Mouse (Mus musculus) limb, embryonic 14.5 days (tissue): ENCODE results near the gene Sdr42e1. TPM values are rescaled to one million over a fixed set of nuclear protein-coding genes. Genes with fewer than 3 reads are reported as not detected.
A peak's percentile ranks its signal among the peaks of the same experiment; 100 is the strongest.

Source experiments
- ATAC-seq: fragments of 200-750 bp; cut with Nextera tagmentation; 2 replicates; pipeline ENCODE4 v1.8.0; 2017; ENCODE audit warnings: low read depth, moderate number of reproducible peaks, moderate TSS enrichment; ENCODE audit not compliant: low FRiP score
- DNase-seq: peaks from one replicate; pipeline ENCODE4 v3.0.0-alpha.2; 2015; ENCODE audit warnings: low spot score
- H3K27ac ChIP-seq: fragments of 300-500 bp; sonication (generic); replicated peaks from 2 replicates; pipeline ENCODE4 v1.5.1; 2014; ENCODE audit warnings: low read depth, mild to moderate bottlenecking, low read length, moderate library complexity, mixed read lengths
- H3K27me3 ChIP-seq: fragments of 300-500 bp; sonication (generic); 2 replicates; pipeline ENCODE4 v1.6.1; 2014; ENCODE audit warnings: low read length, mixed read lengths; ENCODE audit not compliant: control insufficient read depth, insufficient read depth
- H3K36me3 ChIP-seq: fragments of 300-500 bp; sonication (generic); 2 replicates; pipeline ENCODE4 v1.6.1; 2014; ENCODE audit warnings: mild to moderate bottlenecking, low read length, moderate library complexity, mixed read lengths; ENCODE audit not compliant: control insufficient read depth, insufficient read depth
- H3K4me1 ChIP-seq: fragments of 300-500 bp; sonication (generic); 2 replicates; pipeline ENCODE4 v1.6.1; 2014; ENCODE audit warnings: antibody characterized with exemption, low read length, mixed read lengths; ENCODE audit not compliant: control insufficient read depth, insufficient read depth
- H3K4me2 ChIP-seq: fragments of 300-500 bp; sonication (generic); replicated peaks from 2 replicates; pipeline ENCODE4 v1.6.1; 2014; ENCODE audit warnings: low read depth, mild to moderate bottlenecking, low read length, moderate library complexity; ENCODE audit not compliant: severe bottlenecking
- H3K4me3 ChIP-seq: fragments of 300-500 bp; sonication (generic); replicated peaks from 2 replicates; pipeline ENCODE4 v1.5.1; 2014; ENCODE audit warnings: low read length
- H3K9ac ChIP-seq: fragments of 300-500 bp; sonication (generic); 2 replicates; pipeline ENCODE4 v1.6.1; 2014; ENCODE audit warnings: mild to moderate bottlenecking, low read depth, low read length, moderate library complexity; ENCODE audit not compliant: severe bottlenecking
- H3K9me3 ChIP-seq: fragments of 300-500 bp; sonication (generic); 2 replicates; pipeline ENCODE4 v1.6.1; 2016; ENCODE audit warnings: low read length; ENCODE audit not compliant: control insufficient read depth
- POLR2A ChIP-seq: fragments of 200-500 bp; IDR thresholded peaks from 2 replicates; pipeline ENCODE4 v1.8.0; 2012; ENCODE audit warnings: inconsistent platforms, mild to moderate bottlenecking, moderate library complexity, borderline replicate concordance; ENCODE audit not compliant: insufficient read depth, insufficient read length; ENCODE audit errors: extremely low read depth
- WGBS: fragments of 180-500 bp; shearing (Covaris S2); extraction: QIAGEN DNeasy Blood & Tissue Kit; methylation state at CpG from one replicate; pipeline ENCODE4 v1.1.7; 2014; 5-methylcytosine and 5-hydroxymethylcytosine counted together
- polyA plus RNA-seq, 2 experiments: library from polyadenylated mRNA; depleted of rRNA in 1 of 2; stranded (reverse) in 1 of 2; unstranded in 1 of 2; fragments of >200 nt; fragmentation: Nextera tagmentation in 1 of 2; extraction: Ambion mirVana in 1 of 2; gene quantifications; 2 replicates each; pipeline versions ENCODE4 v1.2.1 to v1.2.3; 2012 to 2014

The Sdr42e1 gene
- polyA plus RNA-seq, 2 experiments: 6.4 to 7.8 TPM

DNA sequence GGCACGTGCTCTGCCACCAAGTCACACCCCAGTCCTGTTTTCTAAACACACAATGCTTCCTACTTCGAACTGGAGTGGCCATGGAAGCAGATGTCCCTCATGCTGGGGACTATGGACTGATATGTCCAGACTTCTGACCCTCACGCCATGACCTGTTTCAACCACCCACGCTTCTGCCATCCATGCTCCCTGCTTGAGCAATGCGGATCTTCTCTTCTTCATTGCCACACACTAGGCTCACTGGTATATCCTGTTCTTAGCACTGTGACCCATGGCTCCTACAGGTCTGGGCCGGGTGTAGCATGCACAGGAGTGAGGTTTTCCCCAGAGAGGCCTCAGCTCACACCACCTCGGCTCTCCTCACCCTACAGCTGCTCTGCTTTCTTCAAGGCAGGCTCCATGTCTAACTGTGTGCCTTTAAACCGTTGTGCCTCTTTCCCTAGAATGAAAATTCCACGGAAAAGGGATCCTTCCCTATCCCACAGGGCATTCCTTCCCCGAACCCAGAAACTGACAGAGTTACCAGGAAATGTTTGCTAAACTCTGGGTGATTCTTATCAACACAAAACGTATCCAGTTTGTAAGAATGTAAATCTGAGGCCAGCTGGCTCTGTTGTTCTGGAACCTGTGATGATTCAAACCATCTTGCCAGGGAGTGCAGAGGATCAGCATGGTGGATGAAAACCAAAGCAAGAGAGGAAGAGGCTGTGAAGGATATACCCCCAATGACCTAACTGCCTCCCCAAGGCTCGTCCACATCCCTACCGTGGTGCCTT, 6.0 kb downstream of the Sdr42e1 start:
- ATAC-seq: no peak
- Histone ChIP-seq H3K4me2 (no peak overlapping the region), H3K4me3 (no peak overlapping the region), H3K9ac (no peak overlapping the region), H3K27ac (no peak overlapping the region), H3K4me1 (no peaks in the 10 kb centered on the region), H3K36me3 (no peaks in the 10 kb centered on the region), H3K9me3 (no peaks in the 10 kb centered on the region), H3K27me3 (no peaks in the 10 kb centered on the region)
- DNase-seq: no peak
- 80% methylated on average over 13 of the region's 13 CpGs for WGBS
- TF ChIP-seq POLR2A: no peak

DNA sequence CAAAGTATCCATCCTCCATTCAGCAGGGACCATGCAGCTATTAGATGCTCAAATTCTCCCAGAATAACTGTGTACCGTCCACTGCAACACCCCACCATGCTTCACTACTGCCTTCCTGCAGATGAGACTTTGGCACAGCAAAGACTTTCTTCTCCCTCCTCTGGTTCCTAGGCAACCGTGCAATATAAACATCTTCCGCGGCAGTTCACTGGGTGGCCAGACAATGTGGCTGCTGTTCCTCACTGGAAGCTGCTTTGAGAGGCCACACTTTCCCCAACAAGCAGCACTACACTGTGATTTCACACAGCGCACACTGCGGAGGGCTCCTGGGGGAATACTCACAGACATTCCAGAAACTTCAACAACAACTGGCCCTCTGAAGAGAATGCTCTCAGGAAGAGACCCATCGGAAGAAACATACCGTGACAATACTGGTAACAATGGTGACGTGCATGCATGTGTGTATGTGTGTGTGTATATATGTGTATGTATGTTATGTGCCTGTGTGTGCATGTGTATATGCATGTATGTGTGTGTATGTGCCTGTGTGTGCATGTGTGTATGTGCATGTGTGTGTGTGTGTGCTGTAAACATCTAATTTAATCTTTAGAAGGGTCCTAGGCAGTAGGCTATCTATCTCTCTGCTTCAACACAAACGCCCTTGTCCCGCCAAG, 13.0 kb downstream of the Sdr42e1 start:
- DNase-seq (peak; percentile 68), ATAC-seq (peak; percentile 90)
- H3K27me3 ChIP-seq: no peaks in the 10 kb centered on the region
- H3K9ac ChIP-seq: no peak overlapping the region
- no peak overlapping the region for H3K4me3 ChIP-seq
- peaks cover 13% of the 10 kb centered on the region for H3K4me1 ChIP-seq
- 0 out of 2 replicates have a peak overlapping the region, but pooled peaks have one; percentile 6 for H3K4me2 ChIP-seq
- WGBS: 33% methylated on average over 11 of the region's 11 CpGs
- H3K36me3 ChIP-seq: no peaks in the 10 kb centered on the region
- no peak for TF ChIP-seq POLR2A
- H3K9me3 ChIP-seq: no peaks in the 10 kb centered on the region
- H3K27ac ChIP-seq: peak overlapping the region; percentile 19; the same call in 1 of the 2 replicates

DNA sequence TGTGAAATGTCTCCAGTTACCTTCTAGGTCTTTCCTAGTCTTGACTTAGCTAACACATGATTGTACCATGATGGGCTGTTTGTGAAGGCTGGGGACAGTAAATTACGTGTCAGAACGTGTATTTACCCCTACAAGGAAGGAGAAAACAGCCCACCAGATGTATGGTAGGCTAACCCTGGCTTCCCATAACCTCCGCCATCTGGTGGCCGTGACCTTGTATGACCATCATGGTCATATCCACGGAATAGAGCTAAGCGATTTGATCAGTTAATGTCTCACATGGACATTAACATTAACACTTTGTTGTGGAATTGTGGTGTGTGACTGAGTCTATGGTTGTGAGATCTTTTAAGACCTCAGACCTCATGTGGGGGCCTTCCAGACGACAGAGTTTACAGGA, 14.5 kb downstream of the Sdr42e1 start:
- TF ChIP-seq POLR2A: no peak
- H3K9me3 ChIP-seq: no peaks in the 10 kb centered on the region
- no peak for DNase-seq
- H3K27me3 ChIP-seq: no peaks in the 10 kb centered on the region
- no peak overlapping the region for H3K27ac ChIP-seq
- ATAC-seq: no peak
- no peak overlapping the region for H3K4me3 ChIP-seq
- no peaks in the 10 kb centered on the region for H3K36me3 ChIP-seq
- 69% methylated on average over 7 of the region's 7 CpGs for WGBS
- H3K4me2 ChIP-seq: no peak overlapping the region
- peaks cover 13% of the 10 kb centered on the region for H3K4me1 ChIP-seq
- no peak overlapping the region for H3K9ac ChIP-seq

- DNase-seq (no peak), ATAC-seq (no peak)
- H3K27ac ChIP-seq: no peak overlapping the region
- H3K4me3 ChIP-seq: no peak overlapping the region
- TF ChIP-seq POLR2A: no peak
- no peaks in the 10 kb centered on the region for H3K36me3 ChIP-seq
- WGBS: 100% methylated on average over 1 of the region's 1 CpGs
- H3K27me3 ChIP-seq: no peaks in the 10 kb centered on the region
- no peak overlapping the region for H3K4me2 ChIP-seq
- H3K9me3 ChIP-seq: no peaks in the 10 kb centered on the region
- no peaks in the 10 kb centered on the region for H3K4me1 ChIP-seq
- H3K9ac ChIP-seq: no peak overlapping the region
Observed at GRCm38 (mm10) chr8:117652318-117652717, 21.2 kb downstream of the Sdr42e1 start.

GRCm38 (mm10) chr8:117646440-117646839, 27.0 kb downstream of the Sdr42e1 start:
- no peak for TF ChIP-seq POLR2A

More at GRCm38 (mm10) chr8:117646440-117646839, 27.0 kb downstream of the Sdr42e1 start:
- DNase-seq: no peak
- ATAC-seq: no peak
- Histone ChIP-seq H3K4me2 (no peak overlapping the region), H3K4me1 (no peaks in the 10 kb centered on the region), H3K9ac (no peak overlapping the region), H3K36me3 (no peaks in the 10 kb centered on the region), H3K4me3 (no peak overlapping the region), H3K9me3 (no peaks in the 10 kb centered on the region), H3K27me3 (no peaks in the 10 kb centered on the region), H3K27ac (no peak overlapping the region)
- WGBS: 69% methylated on average over 5 of the region's 5 CpGs
